Mouse (Mus musculus) adipocyte (in vitro differentiated cells): ENCODE measurements at regions not wholly inside any gene's neighbourhood (a gene's known extent, or its start where the extent isn't known, plus 50 kb on each side); places are given as distances from the start of the nearest gene placed in this dataset.
A peak's percentile ranks its signal among the peaks of the same experiment; 100 is the strongest.

Experiments
- DNase-seq: peaks from one replicate; pipeline ENCODE4 v3.0.0-alpha.2; 2016; ENCODE audit warnings: low spot score

GRCm38 (mm10) chr8:25463532-25463931 is 639.4 kb upstream of the Adam5 start:
- DNase-seq = peak; percentile 36

GRCm38 (mm10) chr8:25462492-25462891 is 638.3 kb upstream of the Adam5 start:
- no peak for DNase-seq

- no peak for DNase-seq
These were observed 631.5 kb upstream of the Adam5 start for GRCm38 (mm10) chr8:25455644-25456043.

GRCm38 (mm10) chr8:25454972-25455371 is 630.8 kb upstream of the Adam5 start:
- no peak for DNase-seq

GRCm38 (mm10) chr8:25453826-25454225 is 629.7 kb upstream of the Adam5 start:
- DNase-seq = no peak

GRCm38 (mm10) chr8:25450544-25450943 is 626.4 kb upstream of the Adam5 start:
- no peak for DNase-seq

GRCm38 (mm10) chr8:25449590-25449989 is 625.4 kb upstream of the Adam5 start:
- DNase-seq = no peak

- DNase-seq = no peak
These were observed 623.7 kb upstream of the Adam5 start for GRCm38 (mm10) chr8:25447900-25448299.

- DNase-seq = no peak
These were observed 621.8 kb upstream of the Adam5 start for GRCm38 (mm10) chr8:25445968-25446367.

GRCm38 (mm10) chr8:25445054-25445453 is 620.9 kb upstream of the Adam5 start:
- no peak for DNase-seq

GRCm38 (mm10) chr8:25443552-25443951 is 619.4 kb upstream of the Adam5 start:
- no peak for DNase-seq

GRCm38 (mm10) chr8:25441057-25441441 is 616.9 kb upstream of the Adam5 start:
- DNase-seq = no peak

GRCm38 (mm10) chr8:25440391-25441056 is 616.4 kb upstream of the Adam5 start:
- peak; percentile 69 for DNase-seq

GRCm38 (mm10) chr8:25439971-25440370 is 615.8 kb upstream of the Adam5 start:
- DNase-seq = no peak

- no peak for DNase-seq
These were observed 614.0 kb upstream of the Adam5 start for GRCm38 (mm10) chr8:25438021-25438620.

- DNase-seq = no peak
These were observed 613.0 kb upstream of the Adam5 start for GRCm38 (mm10) chr8:25437178-25437577.

- no peak for DNase-seq
These were observed 606.4 kb upstream of the Adam5 start for GRCm38 (mm10) chr8:25430552-25430951.

GRCm38 (mm10) chr8:25429846-25430482 is 605.8 kb upstream of the Adam5 start:
- DNase-seq = no peak

GRCm38 (mm10) chr8:25428761-25429160 is 604.6 kb upstream of the Adam5 start:
- no peak for DNase-seq

- peak; percentile 54 for DNase-seq
These were observed 602.0 kb upstream of the Adam5 start for GRCm38 (mm10) chr8:25426207-25426606.

GRCm38 (mm10) chr8:25421478-25421877 is 597.3 kb upstream of the Adam5 start:
- DNase-seq = no peak

GRCm38 (mm10) chr8:25410536-25410935 is 586.4 kb upstream of the Adam5 start:
- DNase-seq = no peak

GRCm38 (mm10) chr8:25407862-25408261 is 583.7 kb upstream of the Adam5 start:
- DNase-seq = no peak
